In the genomic region with DNA sequence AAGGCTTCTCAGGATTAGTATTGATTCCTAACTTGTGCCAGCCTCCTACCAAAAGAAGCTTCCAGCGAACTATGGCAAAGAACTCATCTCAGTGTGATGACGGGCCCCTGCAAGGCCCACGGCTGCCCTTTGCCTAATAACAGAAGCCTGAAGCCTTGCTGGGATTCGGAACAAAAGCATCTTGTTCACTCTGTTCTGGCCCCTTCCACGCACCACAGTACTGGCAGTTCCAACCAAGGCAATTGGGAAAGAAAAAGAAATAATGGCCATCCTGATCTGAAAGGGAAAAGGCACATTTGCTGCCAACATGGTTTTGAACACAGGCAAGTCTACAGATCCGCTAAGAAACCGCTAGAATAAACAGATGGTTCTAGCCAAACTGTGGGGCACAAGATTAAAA, we compare ENCODE assay signal across 20 mouse cellular contexts.
A peak's percentile ranks its signal among the peaks of the same experiment; 100 is the strongest.
DNase-seq lines count a peak whose midpoint lies in the region; ATAC-seq lines count a peak whose summit lies in the region.
"Had no signal": no experiment of that assay in that cellular context is flagged by ENCODE, and none has a peak within 500 bp of the region (broad histone marks: within the 10 kb centered on the region; RNA-seq: fewer than 3 reads in every experiment).

No protein-coding gene starts in this region.

- no peaks in the 10 kb centered on the region for H3K4me1 ChIP-seq in hindbrain, embryonic 14.5 days (replicated peaks; ENCODE audit: control insufficient read depth, insufficient read depth, low read length)
- H3K4me1 ChIP-seq: liver, embryonic 15.5 days; stomach, embryonic 15.5 days had no signal

- H3K4me3 ChIP-seq in hindbrain, embryonic 14.5 days (replicated peaks; ENCODE audit: low read length): no peak overlapping the region
- H3K4me3 ChIP-seq: embryonic facial prominence, embryonic 10.5 days; erythroblast, embryonic 14.5 days; hindbrain, embryonic 12.5 days; liver, embryonic 15.5 days; midbrain, embryonic 10.5 days; myocyte; stomach, embryonic 15.5 days had no signal

- WGBS in hindbrain, embryonic 14.5 days: 68% methylated on average over 7 of the region's 7 CpGs

- no peak overlapping the region for H3K4me2 ChIP-seq in hindbrain, embryonic 14.5 days (replicated peaks)
- H3K4me2 ChIP-seq: hindbrain, embryonic 12.5 days; liver, embryonic 15.5 days; stomach, embryonic 15.5 days had no signal

- H3K36me3 ChIP-seq in hindbrain, embryonic 14.5 days (replicated peaks; ENCODE audit: control insufficient read depth, insufficient read depth): no peaks in the 10 kb centered on the region
- H3K36me3 ChIP-seq: embryonic facial prominence, embryonic 10.5 days; hindbrain, embryonic 12.5 days; liver, embryonic 15.5 days; midbrain, embryonic 10.5 days; stomach, embryonic 15.5 days had no signal

- peak; percentile 55; the same call in 1 of the 2 replicates for ATAC-seq in frontal cortex, adult (ENCODE audit: low TSS enrichment)
- ATAC-seq in hindbrain, embryonic 14.5 days (ENCODE audit: low FRiP score): no peak
- ATAC-seq: forebrain, embryonic 16.5 days had no signal

- H3K9me3 ChIP-seq in hindbrain, embryonic 14.5 days (ENCODE audit: control insufficient read depth, low read length): no peaks in the 10 kb centered on the region
- H3K9me3 ChIP-seq: embryonic facial prominence, embryonic 10.5 days; hindbrain, embryonic 12.5 days; liver, embryonic 15.5 days; midbrain, embryonic 10.5 days; stomach, embryonic 15.5 days had no signal

- DNase-seq in frontal cortex, postnatal 25 days (ENCODE audit: low spot score in 2 of 2): no peak
- DNase-seq in right cerebral cortex, adult 2 months (ENCODE audit: low spot score in 2 of 2): peak; percentile 4 to 12
- DNase-seq in right cerebral cortex, postnatal 4 days: no peak
- DNase-seq in left cerebral cortex, adult 9 months (ENCODE audit: low spot score in 2 of 2): peak; percentile 14 to 26
- no peak for DNase-seq in ovary, postnatal 36 days (ENCODE audit: low spot score)
- DNase-seq in embryo, embryonic 10.5 days (ENCODE audit: low spot score): no peak
- DNase-seq in hindbrain, embryonic 14.5 days (ENCODE audit: low spot score): no peak
- DNase-seq: heart, adult 18-20 months; kidney, adult 11 months; kidney, postnatal 36 days; spleen, adult 18-20 months had no signal

- H3K27ac ChIP-seq in hindbrain, embryonic 14.5 days: no peak overlapping the region
- H3K27ac ChIP-seq: embryonic facial prominence, embryonic 10.5 days; hindbrain, embryonic 12.5 days; liver, embryonic 15.5 days; midbrain, embryonic 10.5 days; stomach, embryonic 15.5 days had no signal

- H3K27me3 ChIP-seq in hindbrain, embryonic 14.5 days (ENCODE audit: control insufficient read depth, insufficient read depth, low read length): no peaks in the 10 kb centered on the region
- H3K27me3 ChIP-seq: hindbrain, embryonic 12.5 days; liver, embryonic 15.5 days; stomach, embryonic 15.5 days had no signal

- no peak overlapping the region for H3K9ac ChIP-seq in hindbrain, embryonic 14.5 days
- H3K9ac ChIP-seq: hindbrain, embryonic 12.5 days; liver, embryonic 15.5 days; stomach, embryonic 15.5 days had no signal

Comparison
In these comparisons a context has a peak if more than half of its experiments do, and no peak if none do; other contexts are left out.
1. DNase-seq: peak in right cerebral cortex, adult 2 months (2 of 2) and left cerebral cortex, adult 9 months (2 of 2); none in frontal cortex, postnatal 25 days (0 of 2), right cerebral cortex, postnatal 4 days (single experiment), ovary, postnatal 36 days (single experiment), embryo, embryonic 10.5 days (single experiment) and hindbrain, embryonic 14.5 days (single experiment).